Mouse (Mus musculus): ENCODE measurements around the gene Ambra1. TPM values are rescaled to one million over a fixed set of nuclear protein-coding genes. Genes with fewer than 3 reads are reported as not detected.

Gene Ambra1
- polyA plus RNA-seq, 1 experiment from 2014 or later: 10.4 TPM

DNA sequence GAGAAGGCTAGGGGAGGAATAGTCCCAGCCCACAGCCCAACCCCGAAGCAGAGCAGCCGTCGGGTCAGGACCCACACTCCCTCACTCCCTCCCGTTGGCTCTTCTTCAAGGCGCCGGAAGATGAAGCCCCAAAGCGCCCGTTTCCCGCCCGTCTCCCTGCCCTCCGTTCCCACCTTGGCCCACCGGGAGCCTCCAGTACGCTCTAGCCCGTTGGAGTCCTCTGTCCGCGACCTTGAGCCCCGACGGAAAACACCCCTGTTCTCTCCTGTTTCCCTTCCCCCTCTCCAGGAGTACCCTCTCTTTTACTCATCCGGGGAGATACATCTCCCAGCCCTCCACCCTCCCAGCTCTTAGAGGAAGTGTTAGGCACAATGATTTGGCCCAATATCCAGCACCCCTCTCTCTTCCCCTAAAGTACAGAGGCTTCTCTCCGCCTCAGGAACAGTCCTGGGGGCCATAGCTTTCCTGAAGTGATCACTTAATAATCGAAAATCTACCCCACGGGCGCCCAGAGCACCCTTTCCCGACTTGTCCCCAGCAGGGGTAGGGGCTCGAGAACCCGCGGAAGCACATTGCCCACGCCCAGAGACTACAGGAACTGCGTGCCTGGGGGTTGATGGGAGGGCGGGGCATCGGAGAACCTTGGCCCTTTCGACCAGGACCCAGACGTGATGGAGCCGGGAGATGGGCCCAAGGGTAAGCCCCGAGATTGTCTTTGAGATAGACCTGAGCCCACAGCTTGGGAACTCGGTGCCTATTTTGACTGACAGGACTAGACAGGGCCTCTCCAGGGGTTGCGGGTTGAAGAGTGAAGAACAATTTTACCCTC lies 192.9 kb downstream of the Ambra1 start:
- WGBS: 3% methylated on average over 35 of the region's 37 CpGs
- Histone ChIP-seq H3K36me3 (peaks cover 17% of the 10 kb centered on the region), H3K27me3 (replicated peaks) (peaks cover 78% of the 10 kb centered on the region), H3K4me2 (peak overlapping the region; percentile 88), H3K4me3 (peak overlapping the region; percentile 59), H3K9ac (no peak overlapping the region), H3K4me1 (peaks cover 31% of the 10 kb centered on the region), H3K9me3 (no peaks in the 10 kb centered on the region), H3K27ac (replicated peaks) (no peak overlapping the region)
- ATAC-seq (ENCODE audit: extremely low read depth, insufficient number of reproducible peaks, low FRiP score, low TSS enrichment): no peak

DNA sequence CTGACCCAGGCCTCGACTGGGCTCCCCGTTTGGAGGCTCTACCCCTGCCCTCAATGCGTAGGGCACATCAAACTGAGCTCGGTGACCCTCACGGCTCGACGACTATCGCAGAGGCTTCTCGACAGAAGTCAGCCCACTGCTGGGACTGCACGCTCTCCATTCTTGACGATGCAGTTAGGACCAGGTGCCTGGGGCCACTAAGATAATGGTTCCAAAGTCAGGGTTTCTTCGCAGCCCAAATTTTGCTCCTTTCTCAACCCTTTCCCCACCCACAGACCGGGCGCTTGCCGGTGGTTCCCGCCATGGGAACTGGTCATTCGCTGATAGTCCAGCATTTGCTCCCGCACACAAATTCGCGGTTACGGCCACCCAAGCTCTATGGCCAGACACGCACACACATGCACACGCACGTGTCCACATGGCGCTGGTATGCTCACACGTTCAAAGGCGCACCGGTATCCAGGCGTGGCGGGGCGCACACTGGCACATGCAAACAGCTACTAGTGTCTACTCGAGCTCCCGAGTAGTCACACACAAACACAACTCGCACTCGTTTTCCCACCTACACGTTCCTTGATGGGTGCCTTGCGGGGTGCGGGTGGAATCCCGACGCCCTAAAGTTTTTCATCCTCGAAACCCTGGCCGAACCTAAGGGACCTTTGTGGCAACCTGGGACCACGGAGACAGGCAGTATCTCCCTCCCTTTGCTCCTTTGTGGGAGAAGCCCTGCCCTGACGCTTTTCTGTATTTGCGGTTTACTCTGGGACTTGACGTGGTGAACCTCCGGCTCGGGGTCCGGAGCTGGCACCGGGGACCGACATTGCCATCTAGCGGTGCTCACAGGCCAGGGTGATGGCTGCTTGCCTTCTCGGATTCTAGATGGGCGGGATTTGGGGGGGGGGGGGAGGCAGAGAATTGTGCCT lies 193.7 kb downstream of the Ambra1 start:
- ATAC-seq (ENCODE audit: extremely low read depth, insufficient number of reproducible peaks, low FRiP score, low TSS enrichment): peak; percentile 17; the same call in 1 of the 2 replicates
- Histone ChIP-seq H3K9ac (no peak overlapping the region), H3K27ac (replicated peaks) (no peak overlapping the region), H3K9me3 (no peaks in the 10 kb centered on the region), H3K36me3 (peaks cover 8% of the 10 kb centered on the region), H3K4me1 (peaks cover 38% of the 10 kb centered on the region), H3K4me3 (peak overlapping the region; percentile 59), H3K27me3 (replicated peaks) (peaks cover 82% of the 10 kb centered on the region), H3K4me2 (peak overlapping the region; percentile 88)
- 4% methylated on average over 54 of the region's 54 CpGs for WGBS

GRCm38 (mm10) chr2:91924726-91925125 lies 194.8 kb downstream of the Ambra1 start:
- Histone ChIP-seq H3K4me2 (no peak overlapping the region), H3K27me3 (replicated peaks) (peaks cover 82% of the 10 kb centered on the region)

GRCm38 (mm10) chr2:91925442-91925841 lies 195.5 kb downstream of the Ambra1 start:
- H3K4me2 ChIP-seq: no peak overlapping the region
- H3K9me3 ChIP-seq: no peaks in the 10 kb centered on the region
- H3K36me3 ChIP-seq: peaks cover 9% of the 10 kb centered on the region; the same call in 1 of the 2 replicates
- WGBS: 77% methylated on average over 15 of the region's 15 CpGs
- H3K27me3 ChIP-seq (replicated peaks): peaks cover 75% of the 10 kb centered on the region
- peaks cover 50% of the 10 kb centered on the region for H3K4me1 ChIP-seq
- H3K9ac ChIP-seq: no peak overlapping the region
- H3K4me3 ChIP-seq: no peak overlapping the region
- ATAC-seq (ENCODE audit: extremely low read depth, insufficient number of reproducible peaks, low FRiP score, low TSS enrichment): no peak
- no peak overlapping the region for H3K27ac ChIP-seq (replicated peaks)

More at GRCm38 (mm10) chr2:91924726-91925125, 194.8 kb downstream of the Ambra1 start:
- no peak for ATAC-seq (ENCODE audit: extremely low read depth, insufficient number of reproducible peaks, low FRiP score, low TSS enrichment)
- no peak overlapping the region for H3K9ac ChIP-seq
- peaks cover 8% of the 10 kb centered on the region; the same call in 1 of the 2 replicates for H3K36me3 ChIP-seq
- H3K4me3 ChIP-seq: no peak overlapping the region
- no peak overlapping the region for H3K27ac ChIP-seq (replicated peaks)
- 55% methylated on average over 1 of the region's 1 CpGs for WGBS
- H3K4me1 ChIP-seq: peaks cover 42% of the 10 kb centered on the region
- H3K9me3 ChIP-seq: no peaks in the 10 kb centered on the region

GRCm38 (mm10) chr2:91926949-91927348 lies 197.0 kb downstream of the Ambra1 start, which contains the start of gene Chrm4:
Chrm4 (plus strand) TSS chr2:91927249.
- 0 out of 2 replicates have a peak within 1 kb of the TSS, but pooled peaks have one; percentile 40 for H3K9ac ChIP-seq
- peak within 1 kb of the TSS; percentile 30 for H3K4me3 ChIP-seq
- H3K9me3 ChIP-seq: no peaks in the 10 kb centered on the region
- WGBS: 86% methylated on average over 3 of the region's 3 CpGs
- peaks cover 60% of the 10 kb centered on the region for H3K27me3 ChIP-seq (replicated peaks)
- peak within 1 kb of the TSS; percentile 61 for H3K4me2 ChIP-seq
- no peak within 1 kb of the TSS for H3K27ac ChIP-seq (replicated peaks)
- H3K4me1 ChIP-seq: peaks cover 52% of the 10 kb centered on the region
- H3K36me3 ChIP-seq: peaks cover 9% of the 10 kb centered on the region; the same call in 1 of the 2 replicates
- no peak for ATAC-seq (ENCODE audit: extremely low read depth, insufficient number of reproducible peaks, low FRiP score, low TSS enrichment)

GRCm38 (mm10) chr2:91927826-91928533 lies 198.0 kb downstream of the Ambra1 start:
- no peak for ATAC-seq (ENCODE audit: extremely low read depth, insufficient number of reproducible peaks, low FRiP score, low TSS enrichment)
- peaks cover 11% of the 10 kb centered on the region; the same call in 1 of the 2 replicates for H3K36me3 ChIP-seq
- H3K4me1 ChIP-seq: peaks cover 52% of the 10 kb centered on the region
- peak overlapping the region; percentile 61 for H3K4me2 ChIP-seq
- H3K9me3 ChIP-seq: no peaks in the 10 kb centered on the region
- peaks cover 49% of the 10 kb centered on the region for H3K27me3 ChIP-seq (replicated peaks)
- H3K4me3 ChIP-seq: peak overlapping the region; percentile 30
- 0 out of 2 replicates have a peak overlapping the region, but pooled peaks have one; percentile 40 for H3K9ac ChIP-seq
- H3K27ac ChIP-seq (replicated peaks): no peak overlapping the region
- 32% methylated on average over 34 of the region's 34 CpGs for WGBS

DNA sequence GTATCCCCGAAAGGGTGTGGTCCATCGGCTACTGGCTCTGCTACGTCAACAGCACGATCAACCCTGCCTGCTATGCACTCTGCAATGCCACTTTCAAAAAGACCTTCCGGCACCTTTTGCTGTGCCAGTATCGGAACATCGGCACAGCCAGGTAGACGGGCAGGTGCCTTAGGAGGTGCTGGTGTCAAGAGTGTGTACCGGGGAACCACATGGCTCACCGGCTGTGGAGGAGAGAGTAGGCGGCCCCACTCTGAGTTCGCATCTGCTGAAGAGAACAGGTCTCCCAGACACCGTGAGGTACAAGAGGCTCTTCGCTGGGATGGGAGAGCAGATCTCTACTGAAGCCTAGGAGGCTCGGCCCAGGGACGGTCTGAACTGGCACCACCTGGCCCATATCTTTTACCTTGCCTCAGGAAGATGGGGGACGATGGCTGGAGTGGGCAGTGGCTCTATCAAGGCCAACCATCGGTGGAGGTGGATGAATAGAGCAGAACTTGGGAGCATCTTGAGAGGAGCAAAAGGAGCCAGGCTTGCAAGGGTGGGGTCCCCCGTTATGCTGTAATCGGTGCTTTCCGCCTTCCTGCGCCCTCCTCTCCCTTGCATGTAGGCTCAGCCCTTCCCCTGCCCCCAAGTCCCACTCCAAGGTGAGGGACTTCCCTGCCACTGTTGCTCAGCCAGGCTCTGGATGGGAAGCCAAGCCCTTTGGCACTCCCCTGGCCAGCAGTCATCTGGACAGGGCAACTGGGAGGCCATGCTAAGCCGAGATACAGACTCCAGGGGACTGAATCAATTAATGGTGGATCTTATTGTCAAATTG lies 198.8 kb downstream of the Ambra1 start:
- 68% methylated on average over 23 of the region's 23 CpGs for WGBS

DNA sequence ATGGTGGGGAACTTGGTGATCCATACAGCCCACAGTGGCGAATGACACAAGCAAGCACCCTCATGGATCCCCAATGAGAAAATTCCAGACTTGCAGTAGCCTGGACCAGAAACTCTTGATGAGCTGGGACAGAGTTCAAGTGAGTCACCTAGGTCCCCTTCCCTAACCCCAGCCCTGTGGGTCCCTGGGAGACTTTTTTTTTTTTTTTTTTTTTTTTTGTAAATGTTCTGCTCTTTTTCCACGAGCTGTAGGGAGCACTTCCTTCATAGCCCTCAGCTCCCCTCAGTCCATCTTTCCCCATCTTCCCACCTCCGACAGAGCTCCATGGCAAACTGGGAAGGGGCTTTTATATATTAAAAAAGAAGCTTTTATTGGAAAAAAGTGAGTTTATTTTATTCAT lies 199.5 kb downstream of the Ambra1 start:
- Histone ChIP-seq H3K9ac (peak overlapping the region; percentile 91; the same call in 1 of the 2 replicates), H3K27me3 (replicated peaks) (peaks cover 36% of the 10 kb centered on the region), H3K4me2 (peak overlapping the region; percentile 81), H3K36me3 (peaks cover 25% of the 10 kb centered on the region), H3K27ac (replicated peaks) (no peak overlapping the region), H3K9me3 (no peaks in the 10 kb centered on the region), H3K4me1 (peaks cover 57% of the 10 kb centered on the region), H3K4me3 (peak overlapping the region; percentile 64)
- 63% methylated on average over 3 of the region's 3 CpGs for WGBS
- no peak for ATAC-seq (ENCODE audit: extremely low read depth, insufficient number of reproducible peaks, low FRiP score, low TSS enrichment)

More for the DNA sequence above, 198.8 kb downstream of the Ambra1 start:
- Histone ChIP-seq H3K27me3 (replicated peaks) (peaks cover 42% of the 10 kb centered on the region), H3K9me3 (no peaks in the 10 kb centered on the region), H3K36me3 (peaks cover 18% of the 10 kb centered on the region), H3K27ac (replicated peaks) (no peak overlapping the region), H3K4me2 (peak overlapping the region; percentile 61), H3K9ac (no peak overlapping the region), H3K4me1 (peaks cover 52% of the 10 kb centered on the region), H3K4me3 (peak overlapping the region; percentile 30)
- no peak for ATAC-seq (ENCODE audit: extremely low read depth, insufficient number of reproducible peaks, low FRiP score, low TSS enrichment)

DNA sequence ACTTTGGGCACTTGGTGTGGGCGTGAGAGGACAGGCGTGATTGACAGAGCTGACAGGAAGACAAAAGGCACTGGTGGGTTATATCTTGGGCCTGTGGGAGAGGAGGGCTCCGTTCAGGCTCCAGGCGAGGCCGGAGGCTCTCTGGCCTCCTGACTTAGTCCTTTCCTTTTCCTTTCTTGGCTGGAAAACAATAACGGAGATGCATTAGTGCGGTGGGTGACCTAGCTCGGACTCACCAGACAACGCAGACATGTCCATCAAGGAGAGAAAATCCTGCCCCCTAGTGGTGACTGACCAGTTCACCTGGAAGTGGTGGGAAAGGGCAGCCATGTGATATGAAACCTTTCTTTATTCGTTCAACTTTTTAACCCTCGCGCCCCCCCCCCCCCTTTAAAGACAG lies 200.0 kb downstream of the Ambra1 start:
- H3K4me2 ChIP-seq: peak overlapping the region; percentile 81
- H3K27me3 ChIP-seq (replicated peaks): peaks cover 32% of the 10 kb centered on the region
- 13% methylated on average over 12 of the region's 12 CpGs for WGBS
- peak overlapping the region; percentile 64 for H3K4me3 ChIP-seq
- H3K9ac ChIP-seq: peak overlapping the region; percentile 91
- no peak for ATAC-seq (ENCODE audit: extremely low read depth, insufficient number of reproducible peaks, low FRiP score, low TSS enrichment)
- no peaks in the 10 kb centered on the region for H3K9me3 ChIP-seq
- peak overlapping the region; percentile 93; the same call in 1 of the 2 replicates for H3K27ac ChIP-seq (replicated peaks)
- H3K4me1 ChIP-seq: peaks cover 62% of the 10 kb centered on the region
- peaks cover 30% of the 10 kb centered on the region for H3K36me3 ChIP-seq

DNA sequence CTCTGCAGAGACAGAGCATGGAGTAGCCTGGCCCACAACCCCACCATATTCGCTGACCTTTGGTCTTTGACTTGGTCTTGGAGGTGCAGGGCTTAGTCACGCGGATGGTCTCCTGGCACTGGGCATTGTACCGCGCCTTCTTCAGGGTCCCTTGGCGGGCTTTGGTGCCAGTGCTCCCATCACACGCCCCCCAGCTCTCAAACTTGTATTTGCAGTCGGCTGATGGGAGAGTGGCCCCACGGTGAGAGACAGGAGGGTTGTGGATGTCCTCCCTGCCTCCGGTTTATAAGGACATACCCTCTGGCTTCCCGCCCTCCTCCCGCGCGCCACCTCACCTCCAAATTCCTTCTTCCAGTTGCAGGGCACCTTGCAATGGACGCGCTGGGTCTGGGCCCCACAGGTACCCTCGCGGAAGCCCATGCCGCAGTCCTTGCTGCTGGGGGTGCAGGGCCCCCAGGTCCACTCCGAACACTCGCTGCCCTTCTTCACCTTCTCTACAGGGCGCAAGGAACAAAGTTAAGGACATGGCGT lies 200.9 kb downstream of the Ambra1 start:
- 3% methylated on average over 23 of the region's 23 CpGs for WGBS
- Histone ChIP-seq H3K4me3 (peak overlapping the region; percentile 64), H3K9ac (peak overlapping the region; percentile 91), H3K4me1 (peaks cover 65% of the 10 kb centered on the region), H3K27ac (replicated peaks) (peak overlapping the region; percentile 93), H3K27me3 (replicated peaks) (peaks cover 23% of the 10 kb centered on the region), H3K9me3 (no peaks in the 10 kb centered on the region), H3K36me3 (peaks cover 39% of the 10 kb centered on the region), H3K4me2 (peak overlapping the region; percentile 81)
- no peak for ATAC-seq (ENCODE audit: extremely low read depth, insufficient number of reproducible peaks, low FRiP score, low TSS enrichment)

Measured in heart, embryonic 13.5 days (tissue).